Mouse (Mus musculus): Measurements from ENCODE around the gene Flvcr2.

Gene Flvcr2

GRCm38 (mm10) chr12:85729022-85729944, 17.1 kb upstream of the Flvcr2 start:
- in situ Hi-C loops (cut with MboI; ENCODE audit: low sequenced_read_pairs) = no loop called here

- in situ Hi-C loops (cut with MboI; ENCODE audit: low sequenced_read_pairs) = no loop called here
Measured at GRCm38 (mm10) chr12:85729945-85730290, 16.4 kb upstream of the Flvcr2 start.

GRCm38 (mm10) chr12:85736203-85736602, 10.1 kb upstream of the Flvcr2 start:
- in situ Hi-C loops (cut with MboI; ENCODE audit: low sequenced_read_pairs) = no loop called here

GRCm38 (mm10) chr12:85736960-85737359, 9.4 kb upstream of the Flvcr2 start:
- in situ Hi-C loops (cut with MboI; ENCODE audit: low sequenced_read_pairs) = no loop called here

GRCm38 (mm10) chr12:85746696-85747219, 419 bp downstream of the Flvcr2 start:
- in situ Hi-C loops (cut with MboI; ENCODE audit: low sequenced_read_pairs) = no loop called here

- in situ Hi-C loops (cut with MboI; ENCODE audit: low sequenced_read_pairs) = no loop called here
Measured at GRCm38 (mm10) chr12:85747343-85747742, 1.0 kb downstream of the Flvcr2 start.

GRCm38 (mm10) chr12:85749861-85750260, 3.5 kb downstream of the Flvcr2 start:
- in situ Hi-C loops (cut with MboI; ENCODE audit: low sequenced_read_pairs) = no loop called here

GRCm38 (mm10) chr12:85752116-85752515, 5.8 kb downstream of the Flvcr2 start:
- in situ Hi-C loops (cut with MboI; ENCODE audit: low sequenced_read_pairs) = no loop called here

GRCm38 (mm10) chr12:85753223-85753622, 6.9 kb downstream of the Flvcr2 start:
- in situ Hi-C loops (cut with MboI; ENCODE audit: low sequenced_read_pairs) = no loop called here

- in situ Hi-C loops (cut with MboI; ENCODE audit: low sequenced_read_pairs) = no loop called here
Measured at GRCm38 (mm10) chr12:85754611-85755265, 8.4 kb downstream of the Flvcr2 start.

GRCm38 (mm10) chr12:85756455-85756854, 10.1 kb downstream of the Flvcr2 start:
- in situ Hi-C loops (cut with MboI; ENCODE audit: low sequenced_read_pairs) = no loop called here

GRCm38 (mm10) chr12:85757074-85757473, 10.7 kb downstream of the Flvcr2 start:
- in situ Hi-C loops (cut with MboI; ENCODE audit: low sequenced_read_pairs) = no loop called here

- in situ Hi-C loops (cut with MboI; ENCODE audit: low sequenced_read_pairs) = no loop called here
Measured at GRCm38 (mm10) chr12:85758741-85759140, 12.4 kb downstream of the Flvcr2 start.

- in situ Hi-C loops (cut with MboI; ENCODE audit: low sequenced_read_pairs) = no loop called here
Measured at GRCm38 (mm10) chr12:85761471-85761870, 15.1 kb downstream of the Flvcr2 start.

GRCm38 (mm10) chr12:85764686-85765085, 18.3 kb downstream of the Flvcr2 start:
- in situ Hi-C loops (cut with MboI; ENCODE audit: low sequenced_read_pairs) = no loop called here

- in situ Hi-C loops (cut with MboI; ENCODE audit: low sequenced_read_pairs) = no loop called here
Measured at GRCm38 (mm10) chr12:85766287-85766686, 19.9 kb downstream of the Flvcr2 start.

- in situ Hi-C loops (cut with MboI; ENCODE audit: low sequenced_read_pairs) = no loop called here
Measured at GRCm38 (mm10) chr12:85767750-85768149, 21.4 kb downstream of the Flvcr2 start.

- in situ Hi-C loops (cut with MboI; ENCODE audit: low sequenced_read_pairs) = no loop called here
Measured at GRCm38 (mm10) chr12:85771356-85771755, 25.0 kb downstream of the Flvcr2 start.

GRCm38 (mm10) chr12:85778962-85779361, 32.6 kb downstream of the Flvcr2 start:
- in situ Hi-C loops (cut with MboI; ENCODE audit: low sequenced_read_pairs) = no loop called here

GRCm38 (mm10) chr12:85779707-85780106, 33.4 kb downstream of the Flvcr2 start:
- in situ Hi-C loops (cut with MboI; ENCODE audit: low sequenced_read_pairs) = no loop called here

- in situ Hi-C loops (cut with MboI; ENCODE audit: low sequenced_read_pairs) = no loop called here
Measured at GRCm38 (mm10) chr12:85781606-85782005, 35.3 kb downstream of the Flvcr2 start.

All from CH12F3 (cell line).